Comparison of ENCODE assay signal across 13 mouse cellular contexts in the genomic region with DNA sequence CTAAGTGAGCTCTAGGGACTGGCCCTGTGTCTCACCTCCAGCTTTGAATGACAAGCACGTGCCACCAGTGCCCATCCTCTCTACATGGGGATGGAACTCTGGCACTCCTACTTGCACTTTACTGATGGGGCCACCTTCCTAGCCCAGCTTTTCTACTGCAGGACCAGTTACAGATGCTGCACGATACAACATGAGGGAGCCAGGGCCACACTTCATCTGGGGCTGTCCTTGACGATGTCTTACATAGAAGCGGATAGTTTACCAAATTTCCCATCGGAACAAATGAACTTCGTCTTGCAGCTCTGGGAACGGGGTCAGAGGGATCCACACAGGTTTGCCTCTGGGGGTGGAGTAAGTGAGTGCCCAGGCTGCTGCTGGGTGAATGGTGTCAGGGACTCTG.
"Had no signal": no experiment of that assay in that cellular context is flagged by ENCODE, and none has a peak within 500 bp of the region (broad histone marks: within the 10 kb centered on the region; RNA-seq: fewer than 3 reads in every experiment).

No protein-coding gene starts in this region.

- H3K9me3 ChIP-seq: kidney, embryonic 15.5 days; limb, embryonic 10.5 days; neural tube, embryonic 13.5 days had no signal

- H3K4me3 ChIP-seq: kidney, embryonic 15.5 days; left cerebral cortex, adult 2 months; limb, embryonic 10.5 days; neural tube, embryonic 13.5 days had no signal

- DNase-seq: kidney, adult 2 months; kidney, postnatal 14 days; lung, embryonic 14.5 days; lung, postnatal 10 days; lung, postnatal 4 days; right cerebral cortex, postnatal 14 days; thymus, postnatal 4 days had no signal

- H3K36me3 ChIP-seq: kidney, embryonic 15.5 days; limb, embryonic 10.5 days; neural tube, embryonic 13.5 days had no signal

- ATAC-seq: midbrain, embryonic 16.5 days had no signal

- H3K27ac ChIP-seq: kidney, embryonic 15.5 days; left cerebral cortex, adult 2 months; limb, embryonic 10.5 days had no signal

- H3K9ac ChIP-seq: kidney, embryonic 15.5 days; lung, embryonic 14.5 days; neural tube, embryonic 13.5 days had no signal

- H3K4me2 ChIP-seq: kidney, embryonic 15.5 days; lung, embryonic 14.5 days; midbrain, embryonic 11.5 days; neural tube, embryonic 13.5 days had no signal
